In genomic region chr6:59483587-59483986, GRCm38 (mm10) we compare ENCODE assay signal across 9 mouse cellular contexts. TPM values are rescaled to one million over a fixed set of nuclear protein-coding genes. Genes with fewer than 3 reads are reported as not detected.
DNase-seq lines count a peak whose midpoint lies in the region; ATAC-seq lines count a peak whose summit lies in the region.
"Had no signal": no experiment of that assay in that cellular context is flagged by ENCODE, and none has a peak within 500 bp of the region (broad histone marks: within the 10 kb centered on the region; RNA-seq: fewer than 3 reads in every experiment).

No protein-coding gene starts in this region.

- H3K36me3 ChIP-seq in heart, embryonic 12.5 days: no peaks in the 10 kb centered on the region
- H3K36me3 ChIP-seq: G1E had no signal

- H3K4me3 ChIP-seq in heart, embryonic 12.5 days: no peak overlapping the region

- no peak overlapping the region for H3K27ac ChIP-seq in heart, embryonic 12.5 days (ENCODE audit: poor library complexity, severe bottlenecking)

- peak; percentile 6 to 59 for DNase-seq in heart, adult 18-20 months
- DNase-seq in adipocyte (ENCODE audit: low spot score): peak; percentile 92
- DNase-seq in embryo, embryonic 11 days: peak; percentile 72
- DNase-seq in layer of hippocampus, adult 11-12 months (ENCODE audit: low spot score): peak; percentile 45
- DNase-seq in lung, postnatal 36 days: peak; percentile 64
- DNase-seq in telencephalon, adult 2 months (ENCODE audit: low read depth, low spot score): peak; percentile 49

- no peak overlapping the region for H3K4me2 ChIP-seq in heart, embryonic 12.5 days

- H3K27me3 ChIP-seq in heart, embryonic 12.5 days (replicated peaks): no peaks in the 10 kb centered on the region

- H3K4me1 ChIP-seq in heart, embryonic 12.5 days (replicated peaks): no peaks in the 10 kb centered on the region

- WGBS in heart, embryonic 12.5 days: 17% methylated on average over 3 of the region's 3 CpGs

- no peak overlapping the region for H3K9ac ChIP-seq in heart, embryonic 12.5 days

- no peak for ATAC-seq in heart, embryonic 12.5 days (ENCODE audit: insufficient number of reproducible peaks, low FRiP score)
- ATAC-seq in hematopoietic stem cell, adult 5-6 weeks (replicated peaks in 1 of 2; ENCODE audit: insufficient read depth in 1 of 2, low FRiP score in 2 of 2, low TSS enrichment in 1 of 2, low read depth in 1 of 2, poor library complexity in 2 of 2, severe bottlenecking in 2 of 2): peak; percentile 80 to 90; a peak in 3 of 4 replicates

- no peaks in the 10 kb centered on the region for H3K9me3 ChIP-seq in heart, embryonic 12.5 days (replicated peaks)
- H3K9me3 ChIP-seq: G1E had no signal

RNA-seq across cellular contexts. Expression of gene Gprin3, which starts 57.5 kb away (rescaled TPM):
- under 1 TPM; 0.32 to 0.69 TPM for total RNA-seq in heart, adult 18-20 months (2021)
- 8.2 and 9.9 TPM in 2 replicates for polyA plus RNA-seq in heart, embryonic 12.5 days (2016; fragmentation: Nextera tagmentation; extraction: Ambion mirVana)
- total RNA-seq in hematopoietic stem cell, adult 5-6 weeks (2017): 1.6 and 3.6 TPM in 2 replicates
- polyA plus RNA-seq: G1E had no signal

Comparison
In these comparisons a context has a peak if more than half of its experiments do, and no peak if none do; other contexts are left out.
1. DNase-seq: peak in every context shown above with its lines; median percentile 92 in adipocyte; 72 in embryo, embryonic 11 days; 64 in lung, postnatal 36 days; 49 in telencephalon, adult 2 months; 45 in layer of hippocampus, adult 11-12 months; 32 in heart, adult 18-20 months.